Mouse (Mus musculus) megakaryocyte, adult 5-6 weeks (primary cell): ENCODE results near the gene Serpinh1. TPM values are rescaled to one million over a fixed set of nuclear protein-coding genes. Genes with fewer than 3 reads are reported as not detected.

Experiments
- total RNA-seq, 2 experiments: library from RNA; stranded (forward) in 1 of 2; stranded (reverse) in 1 of 2; fragments of 153-499, 151-499 nt in 1 of 2; fragments of 221-1000, 200-1000 nt in 1 of 2; gene quantifications; 2 replicates each; pipeline versions ENCODE4 v1.2.3 to v1.2.4; 2015 to 2017

Serpinh1 gene
- total RNA-seq, 2 experiments from 2014 or later: 0.73 to 0.76 TPM

Other genes starting within 250 kb of the Serpinh1 start
- 37.2 and 42.4 TPM in 2 replicates for gene Uvrag, start 212.1 kb downstream of the Serpinh1 start, total RNA-seq (2015)
- 43.1 and 50.8 TPM in 2 replicates for gene Uvrag, start 212.1 kb downstream of the Serpinh1 start, total RNA-seq (2017)
- gene Dgat2, start 170.5 kb downstream of the Serpinh1 start, total RNA-seq (2015): 10.8 and 11.3 TPM in 2 replicates
- gene Dgat2, start 170.5 kb downstream of the Serpinh1 start, total RNA-seq (2017): 9.1 and 14.0 TPM in 2 replicates
- 1.6 TPM in 2 replicates for gene Mogat2, start 114.6 kb downstream of the Serpinh1 start, total RNA-seq (2015)
- gene Mogat2, start 114.6 kb downstream of the Serpinh1 start, total RNA-seq (2017): 1.4 and 3.0 TPM in 2 replicates
- gene Map6, start 85.8 kb downstream of the Serpinh1 start, total RNA-seq (2015): 0.07 and 0.25 TPM in 2 replicates
- gene Map6, start 85.8 kb downstream of the Serpinh1 start, total RNA-seq (2017): 0.22 and 0.94 TPM in 2 replicates
- gene Gdpd5, start 28.2 kb upstream of the Serpinh1 start, total RNA-seq (2015): 0.96 and 3.5 TPM in 2 replicates
- gene Gdpd5, start 28.2 kb upstream of the Serpinh1 start, total RNA-seq (2017): 0.70 and 1.0 TPM in 2 replicates
- gene Klhl35, start 112.8 kb upstream of the Serpinh1 start, total RNA-seq (2015): 1.0 and 1.1 TPM in 2 replicates
- gene Klhl35, start 112.8 kb upstream of the Serpinh1 start, total RNA-seq (2017): not detected in 2 replicates
- 992 and 1,050 TPM in 2 replicates for gene Rps3, start 130.5 kb upstream of the Serpinh1 start, total RNA-seq (2015)
- 1,038 and 1,097 TPM in 2 replicates for gene Rps3, start 130.5 kb upstream of the Serpinh1 start, total RNA-seq (2017)
- 41.1 and 43.8 TPM in 2 replicates for gene Arrb1, start 182.2 kb upstream of the Serpinh1 start, total RNA-seq (2015)
- 91.7 and 96.9 TPM in 2 replicates for gene Arrb1, start 182.2 kb upstream of the Serpinh1 start, total RNA-seq (2017)